Mouse (Mus musculus): Measurements from ENCODE around the gene Rnf157. TPM values are rescaled to one million over a fixed set of nuclear protein-coding genes. Genes with fewer than 3 reads are reported as not detected.

Gene Rnf157
- polyA plus RNA-seq, 1 experiment from 2014 or later, result 16.8 TPM

- no peak overlapping the region for H3K4me2 ChIP-seq
- no peak overlapping the region for H3K9ac ChIP-seq
- 0 out of 2 replicates have a peak, but pooled peaks cover 5% of the 10 kb centered on the region for H3K36me3 ChIP-seq (ENCODE audit: insufficient read depth)
- WGBS, result 76% methylated on average over 6 of the region's 6 CpGs
- H3K4me3 ChIP-seq (ENCODE audit: low read depth, low read length), result no peak overlapping the region
- DNase-seq (no peak), ATAC-seq (ENCODE audit: insufficient read depth) (no peak)
- H3K9me3 ChIP-seq (ENCODE audit: low read depth, low read length), result no peaks in the 10 kb centered on the region
- TF ChIP-seq CTCF (IDR thresholded peaks at IDR 0.05; ENCODE audit: low read depth), result no peak
- no peaks in the 10 kb centered on the region for H3K4me1 ChIP-seq (ENCODE audit: insufficient read depth)
- no peaks in the 10 kb centered on the region for H3K27me3 ChIP-seq (ENCODE audit: insufficient read depth, low read length)
- H3K27ac ChIP-seq (ENCODE audit: low read depth), result no peak overlapping the region
Measured at GRCm38 (mm10) chr11:116379530-116379929, 33.3 kb downstream of the Rnf157 start.

GRCm38 (mm10) chr11:116376945-116377661 lies 35.7 kb downstream of the Rnf157 start:
- H3K9me3 ChIP-seq (ENCODE audit: low read depth, low read length), result no peaks in the 10 kb centered on the region
- 46% methylated on average over 7 of the region's 7 CpGs for WGBS
- no peak overlapping the region for H3K4me2 ChIP-seq
- no peak for TF ChIP-seq CTCF (IDR thresholded peaks at IDR 0.05; ENCODE audit: low read depth)
- no peak overlapping the region for H3K27ac ChIP-seq (ENCODE audit: low read depth)
- H3K9ac ChIP-seq, result 0 out of 2 replicates have a peak overlapping the region, but pooled peaks have one; percentile 13
- H3K36me3 ChIP-seq (ENCODE audit: insufficient read depth), result 0 out of 2 replicates have a peak, but pooled peaks cover 3% of the 10 kb centered on the region
- no peak overlapping the region for H3K4me3 ChIP-seq (ENCODE audit: low read depth, low read length)
- ATAC-seq (ENCODE audit: insufficient read depth) (no peak), DNase-seq (peak; percentile 27)
- H3K27me3 ChIP-seq (ENCODE audit: insufficient read depth, low read length), result no peaks in the 10 kb centered on the region
- no peaks in the 10 kb centered on the region for H3K4me1 ChIP-seq (ENCODE audit: insufficient read depth)

GRCm38 (mm10) chr11:116371894-116372450 lies 40.9 kb downstream of the Rnf157 start:
- DNase-seq (no peak), ATAC-seq (ENCODE audit: insufficient read depth) (no peak)
- Histone ChIP-seq H3K27me3 (ENCODE audit: insufficient read depth, low read length) (no peaks in the 10 kb centered on the region), H3K9me3 (ENCODE audit: low read depth, low read length) (no peaks in the 10 kb centered on the region), H3K27ac (ENCODE audit: low read depth) (no peak overlapping the region), H3K4me2 (no peak overlapping the region), H3K4me3 (ENCODE audit: low read depth, low read length) (no peak overlapping the region), H3K9ac (no peak overlapping the region), H3K4me1 (ENCODE audit: insufficient read depth) (no peaks in the 10 kb centered on the region), H3K36me3 (ENCODE audit: insufficient read depth) (no peaks in the 10 kb centered on the region)
- no peak for TF ChIP-seq CTCF (IDR thresholded peaks at IDR 0.05; ENCODE audit: low read depth)
- 85% methylated on average over 4 of the region's 4 CpGs for WGBS

GRCm38 (mm10) chr11:116369633-116370032 lies 43.2 kb downstream of the Rnf157 start:
- no peaks in the 10 kb centered on the region for H3K27me3 ChIP-seq (ENCODE audit: insufficient read depth, low read length)
- no peak overlapping the region for H3K9ac ChIP-seq
- ATAC-seq (ENCODE audit: insufficient read depth) (no peak), DNase-seq (no peak)
- TF ChIP-seq CTCF (IDR thresholded peaks at IDR 0.05; ENCODE audit: low read depth), result no peak
- no peaks in the 10 kb centered on the region for H3K4me1 ChIP-seq (ENCODE audit: insufficient read depth)
- H3K36me3 ChIP-seq (ENCODE audit: insufficient read depth), result no peaks in the 10 kb centered on the region
- H3K9me3 ChIP-seq (ENCODE audit: low read depth, low read length), result no peaks in the 10 kb centered on the region
- no peak overlapping the region for H3K4me2 ChIP-seq
- H3K27ac ChIP-seq (ENCODE audit: low read depth), result peak overlapping the region; percentile 54
- WGBS, result 38% methylated on average over 5 of the region's 5 CpGs
- no peak overlapping the region for H3K4me3 ChIP-seq (ENCODE audit: low read depth, low read length)

GRCm38 (mm10) chr11:116369051-116369450 lies 43.8 kb downstream of the Rnf157 start:
- no peaks in the 10 kb centered on the region for H3K4me1 ChIP-seq (ENCODE audit: insufficient read depth)
- WGBS, result 88% methylated on average over 14 of the region's 14 CpGs
- H3K27me3 ChIP-seq (ENCODE audit: insufficient read depth, low read length), result no peaks in the 10 kb centered on the region
- H3K9ac ChIP-seq, result no peak overlapping the region
- H3K27ac ChIP-seq (ENCODE audit: low read depth), result no peak overlapping the region
- DNase-seq (no peak), ATAC-seq (ENCODE audit: insufficient read depth) (no peak)
- H3K4me2 ChIP-seq, result no peak overlapping the region
- no peaks in the 10 kb centered on the region for H3K9me3 ChIP-seq (ENCODE audit: low read depth, low read length)
- H3K4me3 ChIP-seq (ENCODE audit: low read depth, low read length), result no peak overlapping the region
- no peak for TF ChIP-seq CTCF (IDR thresholded peaks at IDR 0.05; ENCODE audit: low read depth)
- no peaks in the 10 kb centered on the region for H3K36me3 ChIP-seq (ENCODE audit: insufficient read depth)

- Histone ChIP-seq H3K4me2 (no peak overlapping the region), H3K36me3 (ENCODE audit: insufficient read depth) (no peaks in the 10 kb centered on the region), H3K27ac (ENCODE audit: low read depth) (no peak overlapping the region), H3K9ac (no peak overlapping the region), H3K4me1 (ENCODE audit: insufficient read depth) (no peaks in the 10 kb centered on the region), H3K27me3 (ENCODE audit: insufficient read depth, low read length) (no peaks in the 10 kb centered on the region), H3K4me3 (ENCODE audit: low read depth, low read length) (no peak overlapping the region), H3K9me3 (ENCODE audit: low read depth, low read length) (no peaks in the 10 kb centered on the region)
- no peak for ATAC-seq (ENCODE audit: insufficient read depth)
- TF ChIP-seq CTCF (IDR thresholded peaks at IDR 0.05; ENCODE audit: low read depth), result peak; percentile 92
- DNase-seq, result peak; percentile 93
- WGBS, result 26% methylated on average over 9 of the region's 9 CpGs
Measured at GRCm38 (mm10) chr11:116368116-116368515, 44.7 kb downstream of the Rnf157 start.

- Histone ChIP-seq H3K27ac (ENCODE audit: low read depth) (no peak overlapping the region), H3K36me3 (ENCODE audit: insufficient read depth) (no peaks in the 10 kb centered on the region), H3K9ac (no peak overlapping the region), H3K4me2 (no peak overlapping the region), H3K4me1 (ENCODE audit: insufficient read depth) (no peaks in the 10 kb centered on the region), H3K4me3 (ENCODE audit: low read depth, low read length) (no peak overlapping the region), H3K27me3 (ENCODE audit: insufficient read depth, low read length) (no peaks in the 10 kb centered on the region), H3K9me3 (ENCODE audit: low read depth, low read length) (no peaks in the 10 kb centered on the region)
- ATAC-seq (ENCODE audit: insufficient read depth), result no peak
- no peak for TF ChIP-seq CTCF (IDR thresholded peaks at IDR 0.05; ENCODE audit: low read depth)
- WGBS, result 73% methylated on average over 1 of the region's 1 CpGs
- DNase-seq, result no peak
Measured at GRCm38 (mm10) chr11:116366647-116367046, 46.2 kb downstream of the Rnf157 start.

Measured in lung, embryonic 14.5 days (tissue).